Mouse (Mus musculus) liver, adult 2 months (tissue): Measurements from ENCODE around the gene Rabl2.

Experiments used
- CTCF ChIP-seq: fragments of 200-500 bp; IDR thresholded peaks from 2 replicates; pipeline ENCODE4 v1.5.1; 2011; ENCODE audit warnings: low read depth, low read length, control low read depth
- POLR2A ChIP-seq: fragments of 200-500 bp; IDR thresholded peaks from 2 replicates; pipeline ENCODE4 v1.6.1; 2011; ENCODE audit warnings: low read length, control low read depth; ENCODE audit not compliant: insufficient read depth; ENCODE audit errors: extremely low read depth

DNA sequence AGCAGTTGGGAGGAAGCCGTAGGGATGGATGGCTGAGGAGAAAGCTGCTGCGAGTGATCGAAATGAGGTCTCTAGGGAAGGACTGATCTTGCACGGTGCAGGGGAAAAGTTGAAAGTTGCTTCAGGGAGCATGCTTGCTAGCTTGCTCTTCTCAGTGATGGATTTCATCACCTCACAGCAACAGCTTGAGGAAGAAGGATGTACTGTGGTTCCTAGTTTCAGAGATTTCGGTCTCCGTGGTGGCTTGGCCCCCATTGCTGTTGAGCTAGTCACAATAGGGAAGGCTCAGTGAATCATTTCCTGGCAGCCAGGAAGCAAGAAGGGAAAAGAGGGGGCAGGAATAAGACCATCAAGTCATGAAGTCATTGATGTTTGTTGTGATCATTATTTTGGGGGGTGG lies 36.1 kb downstream of the Rabl2 start:
- TF ChIP-seq POLR2A (no peak), CTCF (no peak)
